Mouse (Mus musculus) liver, adult 2 months (tissue): Measurements from ENCODE around the gene 1700001P01Rik.

Source experiments
- CTCF ChIP-seq: fragments of 200-500 bp; IDR thresholded peaks from 2 replicates; pipeline ENCODE4 v1.5.1; 2011; ENCODE audit warnings: low read depth, low read length, control low read depth
- POLR2A ChIP-seq: fragments of 200-500 bp; IDR thresholded peaks from 2 replicates; pipeline ENCODE4 v1.6.1; 2011; ENCODE audit warnings: low read length, control low read depth; ENCODE audit not compliant: insufficient read depth; ENCODE audit errors: extremely low read depth

GRCm38 (mm10) chr11:97811569-97812362, 36.0 kb upstream of the 1700001P01Rik start:
- TF ChIP-seq CTCF = no peak
- 0 out of 2 replicates have a peak, but pooled peaks have one; percentile 33 for TF ChIP-seq POLR2A
